In the genomic region with DNA sequence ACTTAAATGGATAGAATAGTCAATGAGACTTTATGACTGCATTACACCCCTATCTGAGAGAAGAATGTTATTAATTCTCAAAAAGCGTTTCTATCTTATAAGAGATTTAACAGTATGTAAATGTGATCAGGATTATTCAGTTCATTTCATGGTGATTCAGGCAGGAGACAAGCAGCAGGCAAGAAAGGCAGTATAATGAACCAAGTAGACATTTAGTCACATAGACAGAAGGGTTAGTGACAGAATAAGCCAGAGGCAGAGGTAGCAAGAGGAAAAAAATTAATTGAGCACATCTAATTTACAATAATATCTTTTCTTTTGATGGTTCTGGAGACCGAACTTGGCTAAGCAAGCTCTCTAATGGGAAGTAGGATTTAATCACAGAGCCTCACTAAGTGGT, we compare ENCODE assay signal across 17 mouse cellular contexts.
"Had no signal": no experiment of that assay in that cellular context is flagged by ENCODE, and none has a peak within 500 bp of the region (broad histone marks: within the 10 kb centered on the region; RNA-seq: fewer than 3 reads in every experiment).

No protein-coding gene starts in this region.

- H3K9me3 ChIP-seq: midbrain, embryonic 12.5 days; neural tube, embryonic 15.5 days had no signal

- H3K27me3 ChIP-seq: midbrain, embryonic 12.5 days; neural tube, embryonic 13.5 days; neural tube, embryonic 15.5 days had no signal

- H3K4me1 ChIP-seq: midbrain, embryonic 12.5 days; neural tube, embryonic 13.5 days; neural tube, embryonic 15.5 days had no signal

- H3K27ac ChIP-seq: liver, embryonic 14.5 days; midbrain, embryonic 12.5 days; neural tube, embryonic 13.5 days; neural tube, embryonic 15.5 days had no signal

- H3K4me2 ChIP-seq: lung, embryonic 14.5 days; midbrain, embryonic 12.5 days; neural tube, embryonic 13.5 days; neural tube, embryonic 15.5 days had no signal

- H3K9ac ChIP-seq: liver, embryonic 14.5 days; lung, embryonic 14.5 days; midbrain, embryonic 12.5 days; neural tube, embryonic 13.5 days; neural tube, embryonic 15.5 days had no signal

- DNase-seq: lung, adult 18-20 months; lung, embryonic 14.5 days; lung, postnatal 10 days; lung, postnatal 4 days; retina, postnatal 1 day; right cerebral cortex, adult 18-20 months; right cerebral cortex, postnatal 25 days; right cerebral cortex, postnatal 4 days; spleen, adult 18-20 months; thymus, adult 18-20 months; thymus, postnatal 14 days; thymus, postnatal 36 days had no signal

- H3K36me3 ChIP-seq: midbrain, embryonic 12.5 days; neural tube, embryonic 13.5 days; neural tube, embryonic 15.5 days had no signal

- H3K4me3 ChIP-seq: midbrain, embryonic 12.5 days; myocyte; neural tube, embryonic 13.5 days; neural tube, embryonic 15.5 days had no signal
